Mouse (Mus musculus) layer of hippocampus, postnatal 25 days (tissue): ENCODE measurements at regions not wholly inside any gene's neighbourhood (a gene's known extent, or its start where the extent isn't known, plus 50 kb on each side); places are given as distances from the start of the nearest gene placed in this dataset.

ENCODE experiments used
- DNase-seq, 2 experiments: peaks; one replicate each; pipeline ENCODE4 v3.0.0; 2022; ENCODE audit warnings: mixed read lengths in 2 of 2, low spot score in 1 of 2; ENCODE audit errors: extremely low spot score in 1 of 2

DNA sequence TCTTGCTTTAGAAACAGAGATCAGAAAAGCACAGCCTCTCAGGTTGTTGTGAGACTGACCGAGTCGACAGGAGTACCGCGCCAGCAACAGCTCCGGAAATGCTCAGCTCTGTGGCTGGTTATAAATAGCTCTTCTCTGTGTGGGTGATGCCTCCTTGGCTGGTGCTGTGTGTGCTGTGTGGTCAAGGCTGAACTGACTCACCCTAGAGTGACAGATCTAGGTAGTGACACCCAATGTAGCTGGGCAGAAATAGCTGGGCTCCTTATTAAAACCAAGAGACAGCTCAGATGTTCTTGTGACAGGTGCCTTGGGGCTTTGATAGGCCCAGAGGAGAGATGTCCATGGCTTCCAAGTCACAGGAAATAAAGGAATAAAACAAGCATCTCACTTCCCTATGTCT, 220.7 kb downstream of the 4933412E24Rik start:
- no peak for DNase-seq

DNA sequence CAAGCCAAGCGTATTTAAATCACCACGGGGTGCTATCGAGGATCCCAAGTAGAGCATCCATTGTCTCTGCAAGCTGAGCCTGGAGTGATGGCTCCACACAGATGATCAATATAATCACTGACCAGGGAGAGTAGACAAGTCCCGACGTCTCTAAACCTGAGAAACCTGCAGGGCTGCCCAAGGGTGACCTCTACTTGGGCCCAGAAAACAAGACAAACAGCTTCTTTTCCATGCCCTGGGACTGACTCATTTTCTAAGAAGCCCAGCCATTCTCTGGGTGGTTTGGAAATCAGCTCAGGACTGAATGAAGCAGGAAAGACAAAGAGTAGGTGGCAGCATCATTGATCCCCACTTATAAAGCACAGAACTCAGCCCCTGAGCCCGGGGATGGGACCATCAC, 221.5 kb downstream of the 4933412E24Rik start:
- DNase-seq: no peak

DNA sequence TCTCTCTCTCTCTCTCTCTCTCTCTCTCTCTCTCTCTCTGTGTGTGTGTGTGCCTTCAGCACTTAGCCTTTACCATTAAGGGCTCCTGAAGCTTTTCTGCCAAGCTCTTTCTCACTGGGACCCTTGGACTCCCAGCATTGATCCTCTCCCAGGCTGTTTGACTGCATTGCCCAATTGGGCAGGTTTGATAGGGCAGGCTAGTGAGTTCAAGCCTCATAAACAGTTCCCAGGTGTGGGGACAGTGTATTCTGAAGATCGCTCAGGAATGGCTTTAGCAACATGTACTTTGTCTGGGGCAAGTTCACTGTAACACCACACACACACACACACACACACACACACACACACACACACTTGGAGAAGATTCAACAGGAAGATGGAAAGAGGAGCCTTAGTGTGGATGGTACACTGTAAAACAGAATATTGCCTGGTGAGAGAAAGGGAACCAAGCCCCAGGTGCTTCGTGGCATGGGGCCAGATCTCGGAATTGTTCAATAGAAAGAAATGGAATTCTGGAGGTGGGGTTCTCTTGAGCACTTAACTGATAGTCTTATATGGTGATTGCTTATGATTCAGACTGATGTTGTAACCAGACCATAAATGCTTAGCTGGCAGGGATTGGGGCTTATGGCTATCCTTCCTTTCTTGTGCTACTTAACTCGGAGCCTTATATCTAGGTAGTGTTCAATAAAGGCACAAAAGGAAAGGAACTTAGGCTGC, 229.5 kb downstream of the 4933412E24Rik start:
- DNase-seq: no peak

DNA sequence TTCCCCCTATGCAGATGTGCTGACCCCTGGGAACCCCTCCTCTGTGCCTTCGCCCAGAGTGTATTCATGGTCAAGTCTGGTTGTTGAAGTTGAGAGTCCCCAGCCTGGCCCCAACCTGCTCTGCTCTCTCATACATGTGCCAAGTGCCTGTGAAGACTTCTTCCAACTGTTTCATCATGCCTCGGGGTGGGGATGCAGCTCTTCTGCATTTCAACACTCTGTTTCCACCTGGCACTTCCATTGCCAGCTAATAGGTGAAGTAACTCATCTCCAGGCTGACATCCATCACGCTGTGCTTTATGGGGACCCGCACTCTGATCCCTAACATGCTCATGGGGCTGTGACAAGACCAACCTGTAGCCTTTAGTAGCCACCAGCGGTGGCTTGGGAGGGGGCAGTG, 230.4 kb downstream of the 4933412E24Rik start:
- no peak for DNase-seq

DNA sequence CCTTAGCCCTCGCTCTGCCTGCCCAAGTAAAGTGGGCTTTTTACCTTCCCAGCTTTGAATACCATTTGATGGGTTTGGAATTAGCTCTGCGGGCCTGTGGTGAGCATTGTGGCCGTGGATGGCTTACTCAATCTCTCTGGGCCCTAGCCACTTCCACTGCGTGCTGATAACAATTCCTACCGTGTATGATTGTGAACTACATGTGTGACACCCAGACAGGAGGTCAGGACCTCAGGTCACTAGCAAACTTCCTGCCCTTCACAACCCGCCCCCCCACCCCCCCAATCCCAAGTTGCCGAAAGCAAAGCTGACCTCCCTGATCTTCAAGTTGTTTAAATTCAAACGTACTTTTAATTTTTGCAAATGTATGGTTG, 231.9 kb downstream of the 4933412E24Rik start:
- no peak for DNase-seq

DNA sequence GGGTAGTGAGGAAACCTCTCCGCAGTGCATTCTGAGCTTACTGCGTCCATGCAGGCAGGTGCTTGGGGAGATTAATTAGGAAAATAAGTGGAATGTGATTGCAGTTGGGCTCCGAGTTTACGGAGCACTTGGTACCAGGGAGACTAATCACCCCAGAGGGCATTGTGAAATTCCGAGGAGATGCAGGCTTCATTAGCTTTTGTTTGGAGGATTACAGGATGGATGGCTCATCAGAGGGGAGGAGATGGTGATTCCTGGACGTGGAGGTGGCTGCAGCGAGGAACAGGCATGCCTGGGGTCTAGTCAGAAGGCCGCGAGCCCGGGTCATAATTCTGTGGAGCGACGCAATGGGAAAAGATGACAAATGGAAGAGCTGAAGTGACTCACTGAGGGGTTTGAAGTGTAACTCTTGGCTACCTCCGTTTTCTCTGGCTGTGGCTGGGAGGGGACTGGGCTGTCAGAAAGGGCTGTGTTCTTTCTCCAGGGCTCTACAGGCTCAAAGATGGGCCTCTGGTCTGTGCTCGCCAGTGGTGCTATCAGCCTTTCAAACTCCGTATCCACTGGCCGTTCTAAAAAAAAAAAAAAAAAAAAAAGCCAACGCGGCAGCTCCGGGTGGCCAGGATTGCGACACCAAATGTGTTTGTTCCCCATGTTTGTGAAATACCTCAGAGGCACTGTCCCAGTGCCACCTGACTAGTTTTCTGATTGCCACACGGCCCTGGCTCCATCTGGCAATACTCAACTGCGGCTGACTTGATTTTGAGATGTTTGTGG, 232.4 kb downstream of the 4933412E24Rik start:
- DNase-seq: no peak

DNA sequence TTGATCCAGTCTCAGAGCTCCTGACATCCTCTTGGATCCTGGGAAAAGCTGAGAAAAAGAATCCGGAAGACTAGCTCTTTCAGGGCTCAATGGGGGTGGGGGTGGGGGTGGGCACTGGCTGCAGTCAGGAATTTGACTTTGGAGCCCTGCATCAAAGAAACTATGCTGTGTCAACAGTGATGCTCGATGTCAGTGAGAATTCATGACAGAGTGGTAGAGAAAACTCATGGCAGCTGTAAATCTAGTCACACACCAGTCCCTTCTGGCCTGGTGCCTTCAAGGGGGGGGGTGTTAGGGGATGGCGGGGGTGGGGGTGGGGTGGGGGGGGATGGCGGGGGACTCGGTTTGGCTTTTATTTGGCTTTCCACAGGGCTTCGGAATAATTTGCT, 233.0 kb downstream of the 4933412E24Rik start:
- DNase-seq: no peak

DNA sequence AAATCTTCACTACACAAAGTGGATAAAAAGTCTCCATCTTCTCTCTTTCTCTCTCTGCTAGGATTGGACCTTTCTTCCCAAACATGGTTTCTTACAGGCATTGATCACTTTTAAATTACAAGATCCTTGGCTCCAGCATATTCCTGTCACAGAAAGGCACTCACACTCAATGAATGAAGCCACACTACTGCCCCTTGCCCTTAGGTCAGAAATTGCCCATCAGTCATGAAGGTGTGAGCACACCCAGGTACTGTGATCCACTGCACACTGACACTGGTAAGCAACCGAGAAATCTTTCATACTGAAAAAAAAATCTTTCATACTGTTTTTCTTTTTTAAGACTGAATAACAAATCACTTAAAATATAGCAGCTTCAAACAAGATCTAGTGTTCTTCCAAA, 235.9 kb downstream of the 4933412E24Rik start:
- no peak for DNase-seq

DNA sequence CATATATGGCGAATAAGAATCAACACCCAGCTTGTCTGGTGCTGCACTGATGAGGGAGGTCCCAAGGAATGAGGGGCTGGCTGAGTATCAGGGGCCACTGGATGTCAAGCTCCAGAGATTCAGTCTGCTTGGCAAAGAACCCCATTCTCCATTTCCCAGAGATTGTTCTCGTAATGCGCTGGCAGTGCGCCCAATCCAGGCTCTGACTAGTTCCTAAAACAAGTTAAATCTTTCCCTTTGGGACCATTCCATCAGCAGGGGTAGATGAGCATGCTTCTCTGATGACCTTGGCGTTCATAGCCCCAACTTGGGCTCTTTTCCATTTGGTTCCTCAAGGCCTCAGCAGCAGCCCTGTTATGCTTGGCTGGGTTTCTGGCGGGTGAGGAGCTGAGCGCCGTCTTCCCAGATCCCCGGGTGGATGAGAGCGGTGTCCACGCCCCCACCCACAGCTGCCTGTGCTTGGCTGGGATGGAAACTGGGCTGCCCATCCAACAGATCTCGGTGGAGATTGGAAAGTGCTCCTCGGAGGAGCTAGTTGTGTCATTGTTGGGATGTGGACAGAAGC, 239.0 kb downstream of the 4933412E24Rik start:
- peak in 1 of 2 experiments; percentile 23 for DNase-seq

DNA sequence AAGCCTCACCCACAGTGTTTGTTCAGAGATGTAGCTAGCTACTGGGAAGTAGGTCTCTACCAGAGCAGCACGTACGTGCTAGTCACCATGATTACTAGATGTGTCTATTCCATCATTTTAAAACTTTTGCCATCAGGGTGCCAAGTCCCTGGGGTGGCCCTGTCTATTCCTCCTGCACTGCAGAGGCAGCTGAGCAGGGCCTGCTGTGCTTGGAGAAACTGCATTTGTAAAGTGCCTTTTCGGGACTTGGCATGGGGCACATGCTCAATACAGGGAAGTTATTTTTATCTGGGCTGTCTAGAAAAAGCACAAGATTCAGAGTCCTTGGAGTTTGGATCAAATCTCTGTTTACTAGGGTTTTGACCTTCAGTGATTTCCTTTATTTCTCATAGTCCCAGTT, 240.6 kb downstream of the 4933412E24Rik start:
- DNase-seq: no peak

DNA sequence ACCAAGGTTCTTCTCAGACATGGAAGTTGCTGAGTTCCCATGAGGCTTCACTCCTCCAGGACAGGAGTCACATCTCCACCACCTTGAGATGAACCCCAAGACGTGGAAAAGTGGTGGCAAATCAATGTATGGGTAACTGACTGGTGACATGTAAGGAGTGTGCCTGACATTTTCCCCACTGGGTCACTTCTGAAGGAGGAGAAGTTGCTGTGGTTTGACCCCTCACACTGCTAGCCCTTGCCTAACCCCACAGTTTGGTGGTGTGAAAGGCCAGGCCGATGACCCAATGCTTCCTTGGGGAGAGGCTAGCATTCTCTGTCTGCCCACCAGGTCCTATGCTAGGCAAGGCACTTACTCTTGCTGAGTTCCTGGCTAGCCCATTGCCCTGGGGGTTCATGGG, 242.4 kb downstream of the 4933412E24Rik start:
- no peak for DNase-seq

DNA sequence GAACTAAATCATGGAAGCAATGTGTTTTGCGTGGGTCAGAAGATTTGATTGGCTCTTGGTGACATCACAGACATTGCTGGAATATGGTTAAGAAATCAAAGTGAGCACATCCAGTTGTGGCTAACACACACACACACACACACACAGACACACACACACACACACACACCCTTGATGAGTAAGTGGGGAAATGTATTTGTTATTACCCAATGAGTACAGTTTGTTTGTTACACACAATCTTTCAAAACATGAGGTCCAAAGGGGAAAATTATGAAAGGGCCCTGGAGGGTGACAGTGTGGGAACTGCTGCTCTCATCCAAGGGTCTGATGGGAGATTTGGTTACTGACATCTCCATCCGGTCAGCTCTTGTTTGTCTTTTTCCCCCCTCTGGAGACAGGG, 243.8 kb downstream of the 4933412E24Rik start:
- no peak for DNase-seq

DNA sequence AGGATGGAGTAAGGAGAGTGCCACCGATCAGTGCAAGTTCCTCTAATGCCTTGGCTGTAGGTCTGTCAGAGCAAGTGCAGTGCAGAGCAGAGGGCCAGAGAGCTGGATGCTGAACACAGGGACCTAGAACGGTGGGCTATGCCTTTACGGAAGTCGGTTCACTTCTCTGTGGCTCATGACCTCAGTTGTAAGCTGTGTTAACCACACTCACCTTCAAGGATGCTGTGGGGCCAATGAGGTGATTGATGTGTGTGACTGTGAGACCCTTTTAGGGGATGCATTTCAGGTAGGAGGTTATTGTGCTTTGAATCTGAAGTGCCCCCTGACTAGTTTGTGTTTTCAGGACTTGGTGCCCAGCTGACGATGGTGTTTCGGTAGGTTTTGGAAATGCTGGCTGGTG, 254.4 kb downstream of the 4933412E24Rik start:
- no peak for DNase-seq

DNA sequence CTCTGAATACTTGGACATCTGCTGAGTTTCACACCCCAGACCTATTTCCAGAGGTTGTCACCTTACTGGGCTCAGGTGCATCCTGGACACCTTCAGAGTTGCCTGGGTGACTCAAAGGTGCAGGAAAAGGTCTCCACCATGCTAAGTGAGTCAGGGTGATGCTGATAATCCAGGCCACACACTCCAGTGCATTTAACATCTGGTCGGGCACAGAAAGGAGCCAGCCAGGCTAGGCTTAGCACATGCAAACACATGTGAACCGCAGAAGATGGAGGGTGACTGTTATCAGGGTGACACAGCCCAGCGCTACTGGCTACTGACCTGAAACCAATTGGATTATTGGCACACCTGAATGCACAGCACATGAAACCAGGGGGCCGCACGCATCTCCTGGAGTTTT, 255.9 kb downstream of the 4933412E24Rik start:
- no peak for DNase-seq

DNA sequence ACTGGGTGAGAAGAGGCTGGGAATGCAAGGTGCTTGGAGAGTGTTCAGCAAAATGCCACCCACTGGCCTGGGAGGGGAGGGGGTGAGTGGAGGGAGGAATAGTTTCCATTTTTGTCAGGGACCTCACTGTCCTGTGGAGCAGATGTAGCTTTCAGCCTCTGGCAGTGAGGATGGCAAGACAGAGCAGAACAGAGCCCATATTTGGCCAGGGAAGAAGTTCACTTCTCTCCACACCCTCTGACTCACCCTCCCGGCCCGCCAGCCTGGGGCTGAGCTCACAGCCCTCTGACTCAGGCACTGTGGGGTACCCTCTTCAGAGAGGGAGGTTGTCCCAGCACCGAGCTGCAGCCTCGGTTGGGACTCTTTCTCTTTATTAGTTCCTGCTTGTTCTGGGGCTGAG, 256.8 kb downstream of the 4933412E24Rik start:
- no peak for DNase-seq

DNA sequence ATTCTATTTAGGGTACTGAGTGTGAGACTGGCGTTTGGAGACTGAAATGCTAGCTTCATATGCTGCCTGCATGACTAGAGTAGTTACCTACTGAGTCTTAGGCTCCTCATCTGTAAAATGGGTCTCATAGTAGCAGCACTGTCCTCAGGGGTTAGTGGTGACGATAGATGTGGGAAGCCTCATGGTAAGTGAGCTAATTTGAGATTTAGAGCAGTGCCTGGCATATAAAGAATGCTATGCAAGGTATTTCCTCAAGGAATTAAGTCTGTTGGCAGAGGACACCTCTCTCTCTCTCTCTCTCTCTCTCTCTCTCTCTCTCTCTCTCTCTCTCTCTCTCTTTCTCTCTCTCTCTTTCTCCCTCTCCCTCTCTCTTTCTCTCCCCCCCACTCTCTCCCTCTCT, 257.4 kb downstream of the 4933412E24Rik start:
- no peak for DNase-seq

DNA sequence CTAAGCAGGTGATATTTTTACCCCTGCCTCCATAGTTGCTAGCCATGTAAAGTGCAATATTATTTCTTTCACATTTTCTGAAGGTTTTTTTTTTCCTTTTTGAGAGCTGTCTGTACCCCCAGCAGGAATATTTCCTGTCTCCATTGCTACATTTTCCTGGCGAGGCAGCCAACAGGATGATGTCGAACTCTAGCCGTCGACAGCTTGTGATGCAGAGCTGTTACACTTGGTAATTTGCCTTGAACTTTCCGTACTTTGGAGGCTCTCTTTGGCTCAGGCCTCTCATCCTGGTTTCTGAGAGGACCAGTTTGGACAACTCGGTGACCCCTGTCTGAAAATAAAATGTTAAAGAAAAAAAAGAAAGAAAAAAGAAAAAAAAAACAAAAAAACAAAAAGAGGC, 260.3 kb downstream of the 4933412E24Rik start:
- DNase-seq: no peak

DNA sequence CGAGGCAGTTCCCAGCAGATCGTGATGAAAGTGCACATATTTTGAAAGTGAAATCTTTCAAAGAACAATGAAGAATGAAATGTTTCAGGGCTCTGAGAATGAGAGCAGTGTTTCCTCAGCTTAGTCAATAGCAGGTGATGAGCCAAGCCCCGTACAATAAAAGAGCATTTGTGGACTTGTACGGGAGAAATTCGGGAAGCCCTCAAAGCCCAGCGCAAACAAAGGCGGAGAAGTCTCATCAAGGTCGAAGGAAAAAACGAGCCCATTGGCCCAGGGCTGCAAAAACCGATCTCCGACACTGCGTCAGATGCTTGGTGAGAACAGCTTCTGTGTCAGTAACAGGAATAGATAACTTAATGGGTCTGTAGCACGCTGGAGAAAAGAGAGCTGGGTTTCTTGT, 261.5 kb downstream of the 4933412E24Rik start:
- no peak for DNase-seq

DNA sequence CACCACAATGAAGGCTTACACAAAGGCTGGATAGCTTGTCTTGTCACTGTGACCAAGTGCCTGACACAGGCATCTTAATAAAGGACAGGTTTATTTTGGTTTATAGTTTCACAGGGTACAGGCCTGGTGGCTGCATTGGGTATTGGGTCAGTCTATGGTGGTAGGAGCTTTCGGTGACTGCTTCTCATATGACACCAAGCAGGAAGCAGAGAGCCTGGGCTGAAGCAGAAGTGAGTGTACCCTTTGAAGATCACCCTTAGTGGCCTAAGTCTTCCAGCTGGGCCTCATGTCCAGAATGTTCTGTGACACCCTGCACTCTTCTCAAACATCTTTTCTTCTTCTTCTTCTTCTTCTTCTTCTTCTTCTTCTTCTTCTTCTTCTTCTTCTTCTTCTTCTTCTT, 264.1 kb downstream of the 4933412E24Rik start:
- no peak for DNase-seq

DNA sequence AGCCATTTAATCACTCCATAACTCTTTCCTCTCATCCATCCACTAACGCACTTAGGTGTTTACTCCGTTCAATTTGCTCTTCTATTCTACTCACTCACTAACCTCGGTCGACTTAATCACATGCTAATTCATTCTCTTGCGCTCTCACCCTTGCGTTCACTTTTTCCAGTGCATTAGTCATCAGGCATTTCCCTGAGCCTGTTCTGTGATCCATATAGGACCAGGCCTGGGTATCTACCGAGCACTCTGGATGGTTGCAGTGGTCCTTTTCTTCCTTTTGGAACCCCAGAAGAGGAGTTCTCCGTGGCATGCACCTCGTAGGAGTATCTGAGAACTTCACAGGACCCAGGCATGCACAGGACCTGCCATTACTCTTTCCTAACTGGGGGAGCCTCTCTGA, 270.1 kb downstream of the 4933412E24Rik start:
- DNase-seq: no peak

DNA sequence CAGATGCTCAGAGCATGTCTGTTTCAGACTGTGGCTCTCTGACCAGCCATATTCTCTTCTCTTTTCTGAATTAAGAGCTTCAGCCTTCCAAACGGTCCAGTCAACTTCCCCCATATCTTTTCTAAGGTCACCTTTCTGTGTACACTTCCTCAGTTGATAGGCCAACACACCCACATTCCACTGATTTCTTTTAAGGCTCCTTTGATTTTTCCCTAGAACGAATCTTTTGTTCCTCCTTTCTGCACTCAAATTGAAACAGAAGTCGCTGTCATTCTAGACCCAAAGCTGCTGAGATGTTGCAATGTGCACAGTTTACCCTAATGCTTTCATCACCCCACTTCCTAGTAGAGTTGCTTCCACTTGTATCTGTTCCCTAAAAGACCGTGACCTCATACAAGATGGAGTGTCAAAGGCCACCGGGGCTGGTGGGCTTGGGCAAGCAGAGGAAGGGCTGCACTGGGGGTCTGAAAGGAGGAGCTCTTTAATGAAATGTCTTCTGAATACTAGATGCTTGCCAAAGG, 271.9 kb downstream of the 4933412E24Rik start:
- no peak for DNase-seq

DNA sequence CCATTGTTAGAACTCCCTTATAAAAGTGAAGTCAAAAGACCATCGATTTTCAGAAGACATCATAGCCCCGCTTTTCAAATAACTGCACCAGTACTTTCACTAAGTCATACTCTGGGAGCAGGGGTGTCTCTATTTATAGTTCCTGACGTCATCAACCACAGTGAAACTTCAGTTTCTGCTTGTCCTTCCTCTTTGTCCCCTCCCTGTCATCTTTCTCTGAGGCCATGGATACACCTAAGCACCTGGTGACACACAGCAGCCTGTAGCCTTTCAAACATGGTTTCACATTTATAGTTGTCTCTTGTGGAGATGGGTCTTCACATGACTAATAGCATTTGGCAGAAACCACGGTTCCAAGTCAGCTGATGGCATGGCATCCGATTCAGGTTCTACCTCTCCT, 277.2 kb downstream of the 4933412E24Rik start:
- no peak for DNase-seq
